Mouse (Mus musculus) hindbrain, embryonic 10.5 days (tissue): ENCODE measurements around the gene Ddhd1. TPM values are rescaled to one million over a fixed set of nuclear protein-coding genes. Genes with fewer than 3 reads are reported as not detected.

Experiments used
- DNase-seq: peaks from one replicate; pipeline ENCODE4 v3.0.0-alpha.2; 2017; ENCODE audit warnings: low spot score
- H3K27ac ChIP-seq: fragments of 300-500 bp; sonication (generic); 2 replicates; pipeline ENCODE4 v1.5.1; 2016; ENCODE audit warnings: mild to moderate bottlenecking, moderate library complexity
- H3K27me3 ChIP-seq: fragments of 300-500 bp; sonication (generic); 2 replicates; pipeline ENCODE4 v1.6.1; 2016; ENCODE audit warnings: mild to moderate bottlenecking; ENCODE audit not compliant: poor library complexity, insufficient read depth, severe bottlenecking
- H3K36me3 ChIP-seq: fragments of 300-500 bp; sonication (generic); 2 replicates; pipeline ENCODE4 v1.6.1; 2016; ENCODE audit warnings: mild to moderate bottlenecking, moderate library complexity
- H3K4me1 ChIP-seq: fragments of 300-500 bp; sonication (generic); replicated peaks from 2 replicates; pipeline ENCODE4 v1.6.1; 2016; ENCODE audit warnings: mild to moderate bottlenecking
- H3K4me3 ChIP-seq: fragments of 300-500 bp; sonication (generic); 2 replicates; pipeline ENCODE4 v1.5.1; 2016; ENCODE audit warnings: mild to moderate bottlenecking, moderate library complexity
- H3K9me3 ChIP-seq: fragments of 300-500 bp; sonication (generic); 2 replicates; pipeline ENCODE4 v1.6.1; 2016; ENCODE audit warnings: mild to moderate bottlenecking, moderate library complexity
- WGBS: fragments of 180-500 bp; shearing (Covaris S2); methylation state at CpG from one replicate; pipeline ENCODE4 v1.1.7; 2016; 5-methylcytosine and 5-hydroxymethylcytosine counted together
- polyA plus RNA-seq: library from polyadenylated mRNA; unstranded; fragments of >200 nt; fragmentation: Nextera tagmentation; extraction: Ambion mirVana; gene quantifications from 2 replicates; pipeline ENCODE4 v1.2.1, GENCODE M21; 2016

Gene Ddhd1
- polyA plus RNA-seq, 1 experiment from 2014 or later: 8.5 TPM

- Histone ChIP-seq H3K4me1 (no peaks in the 10 kb centered on the region), H3K4me3 (no peak overlapping the region), H3K9me3 (no peaks in the 10 kb centered on the region), H3K36me3 (no peaks in the 10 kb centered on the region), H3K27ac (no peak overlapping the region), H3K27me3 (no peaks in the 10 kb centered on the region)
- no peak for DNase-seq
- 86% methylated on average over 2 of the region's 2 CpGs for WGBS
These were observed 104.1 kb downstream of the Ddhd1 start for GRCm38 (mm10) chr14:45553854-45554253.

- Histone ChIP-seq H3K36me3 (no peaks in the 10 kb centered on the region), H3K27me3 (no peaks in the 10 kb centered on the region), H3K4me1 (no peaks in the 10 kb centered on the region), H3K27ac (no peak overlapping the region), H3K9me3 (no peaks in the 10 kb centered on the region), H3K4me3 (no peak overlapping the region)
- DNase-seq: no peak
- 84% methylated on average over 4 of the region's 4 CpGs for WGBS
These were observed 105.5 kb downstream of the Ddhd1 start for GRCm38 (mm10) chr14:45552431-45552830.

- Histone ChIP-seq H3K36me3 (no peaks in the 10 kb centered on the region), H3K4me3 (peak overlapping the region; percentile 9; the same call in 1 of the 2 replicates), H3K4me1 (no peaks in the 10 kb centered on the region), H3K9me3 (no peaks in the 10 kb centered on the region), H3K27ac (peak overlapping the region; percentile 35; the same call in 1 of the 2 replicates), H3K27me3 (no peaks in the 10 kb centered on the region)
- 55% methylated on average over 17 of the region's 17 CpGs for WGBS
- peak; percentile 66 for DNase-seq
These were observed 106.7 kb downstream of the Ddhd1 start for GRCm38 (mm10) chr14:45551121-45551768.

GRCm38 (mm10) chr14:45550010-45550647 is 107.8 kb downstream of the Ddhd1 start:
- WGBS: 78% methylated on average over 13 of the region's 13 CpGs
- Histone ChIP-seq H3K4me1 (no peaks in the 10 kb centered on the region), H3K36me3 (no peaks in the 10 kb centered on the region), H3K4me3 (no peak overlapping the region), H3K27me3 (no peaks in the 10 kb centered on the region), H3K9me3 (no peaks in the 10 kb centered on the region), H3K27ac (no peak overlapping the region)
- DNase-seq: no peak

GRCm38 (mm10) chr14:45548118-45548517 is 109.8 kb downstream of the Ddhd1 start:
- 67% methylated on average over 3 of the region's 3 CpGs for WGBS
- no peaks in the 10 kb centered on the region for H3K4me1 ChIP-seq
- no peak for DNase-seq
- H3K27me3 ChIP-seq: no peaks in the 10 kb centered on the region
- no peaks in the 10 kb centered on the region for H3K9me3 ChIP-seq
- H3K36me3 ChIP-seq: no peaks in the 10 kb centered on the region
- H3K27ac ChIP-seq: no peak overlapping the region
- H3K4me3 ChIP-seq: no peak overlapping the region

- no peak overlapping the region for H3K4me3 ChIP-seq
- DNase-seq: no peak
These were observed 113.0 kb downstream of the Ddhd1 start for GRCm38 (mm10) chr14:45544905-45545304.

GRCm38 (mm10) chr14:45544026-45544425 is 113.9 kb downstream of the Ddhd1 start:
- H3K9me3 ChIP-seq: no peaks in the 10 kb centered on the region
- WGBS: 80% methylated on average over 5 of the region's 6 CpGs
- no peak overlapping the region for H3K27ac ChIP-seq
- no peaks in the 10 kb centered on the region for H3K27me3 ChIP-seq
- no peak overlapping the region for H3K4me3 ChIP-seq
- no peaks in the 10 kb centered on the region for H3K36me3 ChIP-seq
- no peak for DNase-seq
- H3K4me1 ChIP-seq: peaks cover 8% of the 10 kb centered on the region; the same call in 1 of the 2 replicates

More at GRCm38 (mm10) chr14:45544905-45545304, 113.0 kb downstream of the Ddhd1 start:
- Histone ChIP-seq H3K4me1 (peaks cover 3% of the 10 kb centered on the region; the same call in 1 of the 2 replicates), H3K27ac (no peak overlapping the region), H3K9me3 (no peaks in the 10 kb centered on the region), H3K27me3 (no peaks in the 10 kb centered on the region), H3K36me3 (no peaks in the 10 kb centered on the region)
- 90% methylated on average over 7 of the region's 7 CpGs for WGBS

- peak overlapping the region; percentile 84 for H3K27ac ChIP-seq
- no peaks in the 10 kb centered on the region for H3K27me3 ChIP-seq
- no peaks in the 10 kb centered on the region for H3K36me3 ChIP-seq
- H3K4me3 ChIP-seq: no peak overlapping the region
- WGBS: 43% methylated on average over 12 of the region's 12 CpGs
- DNase-seq: peak; percentile 69
- peaks cover 8% of the 10 kb centered on the region; the same call in 1 of the 2 replicates for H3K4me1 ChIP-seq
- no peaks in the 10 kb centered on the region for H3K9me3 ChIP-seq
These were observed 118.1 kb downstream of the Ddhd1 start for GRCm38 (mm10) chr14:45539659-45540468.

Other genes starting within 250 kb of the Ddhd1 start
- gene Fermt2, start 128.0 kb downstream of the Ddhd1 start, polyA plus RNA-seq: 74.3 and 89.6 TPM in 2 replicates